Mouse (Mus musculus) small intestine, adult 10 weeks (tissue): Measurements from ENCODE around the gene Olfr275. TPM values are rescaled to one million over a fixed set of nuclear protein-coding genes. Genes with fewer than 3 reads are reported as not detected.

ENCODE experiments used
- polyA plus RNA-seq: library from polyadenylated mRNA; stranded (reverse); fragments of 350-450 nt; fragmentation: Illumina TruSeq; extraction: RNeasy Lipid Tissue Mini Kit (QIAGEN cat#74804); gene quantifications from one replicate; pipeline ENCODE4 v1.2.3, GENCODE M21; 2014; ENCODE audit warnings: low replicate concordance

Olfr275 gene
- not detected for polyA plus RNA-seq

DNA sequence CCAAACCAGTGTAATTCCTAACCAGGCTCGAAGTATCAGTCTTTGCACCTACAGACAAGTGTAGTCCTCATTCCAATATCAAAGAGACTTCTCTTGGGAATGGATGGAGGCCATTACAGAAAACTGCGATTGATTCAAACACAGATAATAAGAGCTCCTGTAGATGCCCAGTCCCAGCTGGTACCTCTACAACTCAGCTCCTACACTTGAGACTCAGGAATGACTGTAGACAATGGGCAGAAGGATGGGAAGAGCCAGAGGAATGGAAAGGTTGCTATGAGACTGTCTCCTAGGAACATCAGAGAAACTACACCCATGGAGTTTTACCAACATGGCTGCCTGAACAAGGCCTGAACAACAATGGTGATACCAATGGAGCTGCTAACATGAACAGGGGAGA, at the start of gene Olfr275:
Gene Olfr275 (plus strand): TSS at position 301 of the 400 bp plus-strand sequence.

DNA sequence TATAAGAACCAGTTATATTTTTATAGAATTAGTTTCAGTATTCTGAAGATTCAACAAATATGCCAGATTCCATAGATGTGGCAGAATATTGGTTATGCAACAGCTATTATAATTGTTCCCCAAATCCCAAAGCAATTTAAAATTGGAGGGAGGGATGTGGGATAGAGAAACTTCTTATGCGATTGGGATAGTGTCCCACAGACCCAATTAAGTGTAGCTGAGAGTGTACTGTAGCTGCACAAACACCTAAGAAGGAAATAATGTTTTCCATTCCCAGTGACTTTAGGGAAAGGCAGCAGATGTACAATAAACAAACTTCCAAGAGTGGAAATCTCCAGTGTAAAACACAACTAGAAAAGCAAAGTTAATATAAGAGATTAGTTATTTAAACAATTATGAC, 44.7 kb downstream of the Olfr275 start, which contains the start of gene Olfr273:
Gene Olfr273 (minus strand): TSS at position 101 of the 400 bp plus-strand sequence.

Other genes starting within 250 kb of the Olfr275 start
- not detected for gene Toporsl, start 218.3 kb upstream of the Olfr275 start, polyA plus RNA-seq
- not detected for gene Olfr273, start 44.6 kb downstream of the Olfr275 start, polyA plus RNA-seq
- gene Olfr272, start 104.6 kb downstream of the Olfr275 start, polyA plus RNA-seq = not detected
- gene Olfr270, start 149.9 kb downstream of the Olfr275 start, polyA plus RNA-seq = not detected
- not detected for gene Nipsnap3a, start 174.7 kb downstream of the Olfr275 start, polyA plus RNA-seq
- gene Nipsnap3b, start 197.3 kb downstream of the Olfr275 start, polyA plus RNA-seq = 116 TPM